Mouse (Mus musculus): Measurements from ENCODE around the gene Il17rd.

DNA sequence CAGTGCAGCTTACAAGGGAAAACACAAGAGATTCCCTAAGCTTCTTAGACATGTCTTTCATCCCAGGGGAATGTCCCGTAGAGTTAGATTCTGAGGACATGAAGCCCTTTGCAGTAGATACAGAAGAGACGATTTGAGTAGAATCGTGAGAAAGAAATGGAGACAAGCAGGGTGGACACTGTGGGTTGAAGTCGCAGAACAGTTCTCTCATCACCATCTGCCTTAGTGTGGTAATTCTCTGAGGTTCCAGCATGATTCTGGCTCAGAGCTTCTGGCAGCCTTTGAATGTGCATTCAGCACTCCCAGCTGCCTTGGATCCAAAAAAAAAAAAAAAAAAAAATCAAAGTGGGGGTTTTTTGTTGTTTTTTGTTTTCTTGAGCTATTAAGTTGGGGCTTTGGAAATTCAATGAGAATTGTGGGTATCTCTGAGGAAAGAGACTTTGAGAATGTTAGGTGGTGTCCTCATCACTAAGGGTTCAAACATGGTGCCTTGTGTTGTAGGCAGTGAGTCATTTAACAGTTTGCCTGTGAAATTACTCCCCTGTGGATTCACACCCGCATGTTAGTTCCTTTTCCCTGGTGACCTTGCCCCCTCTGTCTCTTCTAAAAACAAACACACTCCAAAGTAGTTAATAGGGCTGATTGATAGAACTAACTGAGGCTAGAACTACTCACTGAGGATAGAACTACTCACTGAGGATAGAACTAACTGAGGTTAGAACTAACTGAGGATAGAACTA is 43.0 kb downstream of the Il17rd start:
- no peak for TF ChIP-seq POLR2A (IDR thresholded peaks at IDR 0.05; ENCODE audit: control insufficient read depth in 1 of 2, insufficient read depth in 1 of 2, low read depth in 1 of 2, low read length in 2 of 2, poor library complexity in 1 of 2)
- TF ChIP-seq CTCF (IDR thresholded peaks at IDR 0.05 in 2 of 3, conservative IDR thresholded peaks at IDR 0.05 in 1 of 3; ENCODE audit: control insufficient read depth in 1 of 3, insufficient read depth in 1 of 3, low read depth in 2 of 3, low read length in 3 of 3, poor library complexity in 1 of 3, severe bottlenecking in 1 of 3): no peak
- TF ChIP-seq SIN3A (IDR thresholded peaks at IDR 0.05; ENCODE audit: low read length): no peak
- TF ChIP-seq RAD21 (IDR thresholded peaks at IDR 0.05; ENCODE audit: low read depth, low read length): no peak
- no peak for TF ChIP-seq NRF1 (IDR thresholded peaks at IDR 0.05; ENCODE audit: insufficient read depth, low read depth, low read length, poor library complexity, severe bottlenecking)
- TF ChIP-seq TCF12 (IDR thresholded peaks at IDR 0.05; ENCODE audit: low read depth, low read length): no peak
- TF ChIP-seq USF1 (IDR thresholded peaks at IDR 0.05; ENCODE audit: low read depth, low read length): no peak
- no peak for TF ChIP-seq EP300 (IDR thresholded peaks at IDR 0.05; ENCODE audit: low read depth in 1 of 2, low read length in 2 of 2)
- TF ChIP-seq POLR2AphosphoS2 (IDR thresholded peaks at IDR 0.05; ENCODE audit: low read length): no peak
- no peak for TF ChIP-seq SMC3 (IDR thresholded peaks at IDR 0.05; ENCODE audit: low read depth, low read length)
- TF ChIP-seq RCOR1 (IDR thresholded peaks at IDR 0.05; ENCODE audit: low read depth, low read length): no peak
- no peak for TF ChIP-seq USF2 (IDR thresholded peaks at IDR 0.05; ENCODE audit: borderline replicate concordance in 1 of 2, insufficient read depth in 1 of 2, low read depth in 1 of 2, low read length in 2 of 2)
- TF ChIP-seq KAT2A (conservative IDR thresholded peaks at IDR 0.05; ENCODE audit: low read depth, low read length): no peak
- no peak for TF ChIP-seq MYB (IDR thresholded peaks at IDR 0.05; ENCODE audit: low read depth, low read length)
